Mouse (Mus musculus) layer of hippocampus, adult 6 months (tissue): ENCODE results near the gene Taar2. TPM values are rescaled to one million over a fixed set of nuclear protein-coding genes. Genes with fewer than 3 reads are reported as not detected.

Experiments
- long read RNA-seq, 2 experiments: library from polyadenylated mRNA; unstranded; transcript quantifications; one replicate each; pipeline ENCODE4 v2.0.0; 2019 to 2020
- polyA plus RNA-seq: library from polyadenylated mRNA; unstranded; fragments of <200 nt; fragmentation: Nextera tagmentation; gene quantifications from 2 replicates; pipeline ENCODE4 v1.2.3, GENCODE M21; 2021

Gene Taar2
- not detected in 2 replicates for polyA plus RNA-seq
- long read RNA-seq, experiment 1, result 0 reads
- long read RNA-seq, experiment 2, result 0 reads

GRCm38 (mm10) chr10:23938312-23938711 lies at the start of gene Taar2:
Gene Taar2, plus strand, starts transcription at chr10:23938572.

GRCm38 (mm10) chr10:23894601-23895349 lies 43.6 kb upstream of the Taar2 start, which contains the start of gene Vnn1:
Gene Vnn1, plus strand, starts transcription at chr10:23894688.

GRCm38 (mm10) chr10:23920056-23920455 lies 18.3 kb upstream of the Taar2 start, which contains the start of gene Taar1:
Gene Taar1, plus strand, starts transcription at chr10:23920356.

GRCm38 (mm10) chr10:23949508-23950005 lies 11.2 kb downstream of the Taar2 start, which contains the start of gene Taar3:
Gene Taar3, plus strand, starts transcription at chr10:23949558.

GRCm38 (mm10) chr10:23960444-23960915 lies 22.1 kb downstream of the Taar2 start, which contains the start of gene Taar4:
Gene Taar4, plus strand, starts transcription at chr10:23960494.

GRCm38 (mm10) chr10:23970656-23971165 lies 32.3 kb downstream of the Taar2 start, which contains the start of gene Taar5:
Gene Taar5, plus strand, starts transcription at chr10:23970706.

GRCm38 (mm10) chr10:23985546-23985945 lies 47.2 kb downstream of the Taar2 start, which contains the start of gene Taar6:
Gene Taar6, minus strand, starts transcription at chr10:23985646.

Other genes with a start within 250 kb of the Taar2 start
- gene Rps12, start 151.3 kb upstream of the Taar2 start, polyA plus RNA-seq, result 922 and 942 TPM in 2 replicates
- 14.3 and 15.9 TPM in 2 replicates for gene Slc18b1, start 141.6 kb upstream of the Taar2 start, polyA plus RNA-seq
- not detected in 2 replicates for gene Vnn3, start 87.1 kb upstream of the Taar2 start, polyA plus RNA-seq
- 0.15 and 0.20 TPM in 2 replicates for gene Vnn1, start 43.9 kb upstream of the Taar2 start, polyA plus RNA-seq
- gene Taar1, start 18.2 kb upstream of the Taar2 start, polyA plus RNA-seq, result not detected in 2 replicates
- not detected in 2 replicates for gene Taar3, start 11.0 kb downstream of the Taar2 start, polyA plus RNA-seq
- not detected in 2 replicates for gene Taar4, start 21.9 kb downstream of the Taar2 start, polyA plus RNA-seq
- gene Taar5, start 32.1 kb downstream of the Taar2 start, polyA plus RNA-seq, result not detected in 2 replicates
- gene Taar6, start 47.1 kb downstream of the Taar2 start, polyA plus RNA-seq, result not detected in 2 replicates
- gene Taar7a, start 54.9 kb downstream of the Taar2 start, polyA plus RNA-seq, result not detected in 2 replicates
- gene Taar7b, start 61.4 kb downstream of the Taar2 start, polyA plus RNA-seq, result not detected in 2 replicates
- not detected in 2 replicates for gene Taar7d, start 88.7 kb downstream of the Taar2 start, polyA plus RNA-seq
- not detected in 2 replicates for gene Taar7e, start 99.0 kb downstream of the Taar2 start, polyA plus RNA-seq
- not detected in 2 replicates for gene Taar7f, start 110.9 kb downstream of the Taar2 start, polyA plus RNA-seq
- gene Taar8a, start 137.9 kb downstream of the Taar2 start, polyA plus RNA-seq, result not detected in 2 replicates
- not detected in 2 replicates for gene Taar8b, start 153.7 kb downstream of the Taar2 start, polyA plus RNA-seq
- not detected in 2 replicates for gene Taar8c, start 163.3 kb downstream of the Taar2 start, polyA plus RNA-seq
- gene Taar9, start 171.0 kb downstream of the Taar2 start, polyA plus RNA-seq, result not detected in 2 replicates
- 176 and 202 TPM in 2 replicates for gene Stx7, start 210.7 kb downstream of the Taar2 start, polyA plus RNA-seq